In genomic region chr11:52346635-52347005, GRCm38 (mm10) we compare ENCODE assay signal across 8 mouse cellular contexts. TPM values are rescaled to one million over a fixed set of nuclear protein-coding genes. Genes with fewer than 3 reads are reported as not detected.
DNase-seq lines count a peak whose midpoint lies in the region; ATAC-seq and TF ChIP-seq lines count a peak whose summit lies in the region.

No protein-coding gene starts in this region.

- TF ChIP-seq CTCF in bone marrow macrophage, adult 2 months (IDR thresholded peaks at IDR 0.05; ENCODE audit: low read depth, low read length), result no peak

- no peak for TF ChIP-seq POLR2A in bone marrow macrophage, adult 2 months (IDR thresholded peaks at IDR 0.05; ENCODE audit: borderline replicate concordance, low read depth, low read length)

- H3K27ac ChIP-seq in bone marrow macrophage, adult 2 months (ENCODE audit: insufficient read depth, low read depth, low read length), result no peak overlapping the region
- peak overlapping the region; percentile 41 for H3K27ac ChIP-seq in heart, embryonic 15.5 days
- H3K27ac ChIP-seq in limb, embryonic 12.5 days, result no peak overlapping the region
- no peak overlapping the region for H3K27ac ChIP-seq in midbrain, embryonic 13.5 days

- H3K36me3 ChIP-seq in heart, embryonic 15.5 days, result no peaks in the 10 kb centered on the region
- H3K36me3 ChIP-seq in limb, embryonic 12.5 days, result no peaks in the 10 kb centered on the region
- H3K36me3 ChIP-seq in midbrain, embryonic 13.5 days, result no peaks in the 10 kb centered on the region

- no peaks in the 10 kb centered on the region for H3K9me3 ChIP-seq in heart, embryonic 15.5 days (replicated peaks)
- H3K9me3 ChIP-seq in limb, embryonic 12.5 days, result no peaks in the 10 kb centered on the region
- H3K9me3 ChIP-seq in midbrain, embryonic 13.5 days, result no peaks in the 10 kb centered on the region

- H3K9ac ChIP-seq in heart, embryonic 15.5 days, result no peak overlapping the region
- H3K9ac ChIP-seq in limb, embryonic 12.5 days (replicated peaks), result no peak overlapping the region
- H3K9ac ChIP-seq in midbrain, embryonic 13.5 days (replicated peaks), result no peak overlapping the region; the same call in 1 of the 2 replicates

- peaks cover 4% of the 10 kb centered on the region; the same call in 1 of the 2 replicates for H3K27me3 ChIP-seq in heart, embryonic 15.5 days
- no peaks in the 10 kb centered on the region for H3K27me3 ChIP-seq in limb, embryonic 12.5 days
- no peaks in the 10 kb centered on the region for H3K27me3 ChIP-seq in midbrain, embryonic 13.5 days

- H3K4me3 ChIP-seq in bone marrow macrophage, adult 2 months (ENCODE audit: insufficient read depth, low read length), result peak overlapping the region; percentile 10; the same call in 1 of the 2 replicates
- H3K4me3 ChIP-seq in heart, embryonic 15.5 days, result peak overlapping the region; percentile 39
- H3K4me3 ChIP-seq in limb, embryonic 12.5 days (replicated peaks), result peak overlapping the region; percentile 28
- peak overlapping the region; percentile 20 for H3K4me3 ChIP-seq in midbrain, embryonic 13.5 days (replicated peaks)

- peak; percentile 30 for DNase-seq in ovary, postnatal 14 days (ENCODE audit: low spot score)
- no peak for DNase-seq in ovary, postnatal 10 days (ENCODE audit: low spot score)
- no peak for DNase-seq in cerebellum, adult 9-11 months
- no peak for DNase-seq in urinary bladder, adult 18-20 months (ENCODE audit: low spot score in 2 of 2)

- ATAC-seq in heart, embryonic 15.5 days (replicated peaks; ENCODE audit: insufficient number of reproducible peaks, insufficient read depth, low FRiP score, low read depth), result no peak
- ATAC-seq in limb, embryonic 12.5 days (ENCODE audit: insufficient number of reproducible peaks, insufficient read depth, low FRiP score, low TSS enrichment, low read depth), result no peak
- peak; percentile 62; the same call in 1 of the 2 replicates for ATAC-seq in midbrain, embryonic 13.5 days

- H3K4me2 ChIP-seq in heart, embryonic 15.5 days, result peak overlapping the region; percentile 60
- H3K4me2 ChIP-seq in limb, embryonic 12.5 days, result peak overlapping the region; percentile 52
- peak overlapping the region; percentile 42 for H3K4me2 ChIP-seq in midbrain, embryonic 13.5 days (replicated peaks)

- peaks cover 9% of the 10 kb centered on the region for H3K4me1 ChIP-seq in bone marrow macrophage, adult 2 months (ENCODE audit: control insufficient read depth, insufficient read depth, low read length)
- H3K4me1 ChIP-seq in heart, embryonic 15.5 days (replicated peaks), result peaks cover 14% of the 10 kb centered on the region
- H3K4me1 ChIP-seq in limb, embryonic 12.5 days (replicated peaks), result 0 out of 2 replicates have a peak, but pooled peaks cover 2% of the 10 kb centered on the region
- H3K4me1 ChIP-seq in midbrain, embryonic 13.5 days (replicated peaks), result peaks cover 3% of the 10 kb centered on the region; the same call in 1 of the 2 replicates

- WGBS in heart, embryonic 15.5 days, result 9% methylated on average over 12 of the region's 12 CpGs
- 3% methylated on average over 12 of the region's 12 CpGs for WGBS in limb, embryonic 12.5 days
- 8% methylated on average over 12 of the region's 12 CpGs for WGBS in midbrain, embryonic 13.5 days

RNA-seq across cellular contexts. Expression of gene Vdac1, which starts 14.0 kb away (rescaled TPM):
- polyA plus RNA-seq in bone marrow macrophage, adult 2 months (2012; ENCODE audit: insufficient read depth, insufficient read length, missing spikeins), result 116 and 118 TPM in 2 replicates
- polyA plus RNA-seq in heart, embryonic 15.5 days (2015; fragmentation: Nextera tagmentation; extraction: Ambion mirVana), result 460 and 484 TPM in 2 replicates
- polyA plus RNA-seq in limb, embryonic 12.5 days (2016; fragmentation: Nextera tagmentation; extraction: Ambion mirVana), result 203 and 227 TPM in 2 replicates
- 268 and 278 TPM in 2 replicates for polyA plus RNA-seq in midbrain, embryonic 13.5 days (2015; fragmentation: Nextera tagmentation; extraction: Ambion mirVana)

RNA-seq across cellular contexts. Expression of gene 9530068E07Rik, which starts 49.6 kb away (rescaled TPM):
- 134 and 137 TPM in 2 replicates for polyA plus RNA-seq in bone marrow macrophage, adult 2 months (2012; ENCODE audit: insufficient read depth, insufficient read length, missing spikeins)
- 165 and 190 TPM in 2 replicates for polyA plus RNA-seq in heart, embryonic 15.5 days (2015; fragmentation: Nextera tagmentation; extraction: Ambion mirVana)
- polyA plus RNA-seq in limb, embryonic 12.5 days (2016; fragmentation: Nextera tagmentation; extraction: Ambion mirVana), result 161 and 173 TPM in 2 replicates
- 127 and 131 TPM in 2 replicates for polyA plus RNA-seq in midbrain, embryonic 13.5 days (2015; fragmentation: Nextera tagmentation; extraction: Ambion mirVana)
